Mouse (Mus musculus) MN1 (cell line): ENCODE measurements at regions not wholly inside any gene's neighbourhood (a gene's known extent, or its start where the extent isn't known, plus 50 kb on each side); places are given as distances from the start of the nearest gene placed in this dataset.

Experiments used
- DNase-seq: peaks from one replicate; pipeline ENCODE4 v3.0.0-alpha.2; 2016; ENCODE audit warnings: low spot score

GRCm38 (mm10) chr17:88174242-88174679, 109.2 kb upstream of the Fbxo11 start:
- DNase-seq: no peak

- no peak for DNase-seq
These were observed 111.0 kb upstream of the Fbxo11 start for GRCm38 (mm10) chr17:88175951-88176623.

- no peak for DNase-seq
These were observed 125.6 kb upstream of the Fbxo11 start for GRCm38 (mm10) chr17:88190735-88191134.

- DNase-seq: no peak
These were observed 126.4 kb upstream of the Fbxo11 start for GRCm38 (mm10) chr17:88191444-88191843.

- no peak for DNase-seq
These were observed 127.1 kb upstream of the Fbxo11 start for GRCm38 (mm10) chr17:88191930-88192807.

- DNase-seq: no peak
These were observed 129.6 kb upstream of the Fbxo11 start for GRCm38 (mm10) chr17:88194693-88195092.

GRCm38 (mm10) chr17:88195303-88195702, 130.2 kb upstream of the Fbxo11 start:
- peak; percentile 45 for DNase-seq

- no peak for DNase-seq
These were observed 130.8 kb upstream of the Fbxo11 start for GRCm38 (mm10) chr17:88195893-88196292.

- no peak for DNase-seq
These were observed 131.2 kb upstream of the Fbxo11 start for GRCm38 (mm10) chr17:88196322-88196721.

GRCm38 (mm10) chr17:88197381-88197780, 132.3 kb upstream of the Fbxo11 start:
- no peak for DNase-seq

- DNase-seq: no peak
These were observed 136.3 kb upstream of the Fbxo11 start for GRCm38 (mm10) chr17:88201249-88201970.

- no peak for DNase-seq
These were observed 137.1 kb upstream of the Fbxo11 start for GRCm38 (mm10) chr17:88202214-88202613.

GRCm38 (mm10) chr17:88209565-88209964, 144.5 kb upstream of the Fbxo11 start:
- DNase-seq: no peak

- no peak for DNase-seq
These were observed 147.0 kb upstream of the Fbxo11 start for GRCm38 (mm10) chr17:88212121-88212520.

GRCm38 (mm10) chr17:88214746-88215145, 149.7 kb upstream of the Fbxo11 start:
- DNase-seq: no peak

GRCm38 (mm10) chr17:88222379-88222955, 157.4 kb upstream of the Fbxo11 start:
- DNase-seq: no peak

GRCm38 (mm10) chr17:88240476-88240875, 175.4 kb upstream of the Fbxo11 start:
- no peak for DNase-seq

- DNase-seq: no peak
These were observed 183.5 kb upstream of the Fbxo11 start for GRCm38 (mm10) chr17:88248625-88249024.

GRCm38 (mm10) chr17:88251949-88252521, 186.9 kb upstream of the Fbxo11 start:
- peak; percentile 46 for DNase-seq

GRCm38 (mm10) chr17:88255744-88256598, 184.5 kb upstream of the Foxn2 start:
- peak; percentile 78 for DNase-seq
